In the genomic region with DNA sequence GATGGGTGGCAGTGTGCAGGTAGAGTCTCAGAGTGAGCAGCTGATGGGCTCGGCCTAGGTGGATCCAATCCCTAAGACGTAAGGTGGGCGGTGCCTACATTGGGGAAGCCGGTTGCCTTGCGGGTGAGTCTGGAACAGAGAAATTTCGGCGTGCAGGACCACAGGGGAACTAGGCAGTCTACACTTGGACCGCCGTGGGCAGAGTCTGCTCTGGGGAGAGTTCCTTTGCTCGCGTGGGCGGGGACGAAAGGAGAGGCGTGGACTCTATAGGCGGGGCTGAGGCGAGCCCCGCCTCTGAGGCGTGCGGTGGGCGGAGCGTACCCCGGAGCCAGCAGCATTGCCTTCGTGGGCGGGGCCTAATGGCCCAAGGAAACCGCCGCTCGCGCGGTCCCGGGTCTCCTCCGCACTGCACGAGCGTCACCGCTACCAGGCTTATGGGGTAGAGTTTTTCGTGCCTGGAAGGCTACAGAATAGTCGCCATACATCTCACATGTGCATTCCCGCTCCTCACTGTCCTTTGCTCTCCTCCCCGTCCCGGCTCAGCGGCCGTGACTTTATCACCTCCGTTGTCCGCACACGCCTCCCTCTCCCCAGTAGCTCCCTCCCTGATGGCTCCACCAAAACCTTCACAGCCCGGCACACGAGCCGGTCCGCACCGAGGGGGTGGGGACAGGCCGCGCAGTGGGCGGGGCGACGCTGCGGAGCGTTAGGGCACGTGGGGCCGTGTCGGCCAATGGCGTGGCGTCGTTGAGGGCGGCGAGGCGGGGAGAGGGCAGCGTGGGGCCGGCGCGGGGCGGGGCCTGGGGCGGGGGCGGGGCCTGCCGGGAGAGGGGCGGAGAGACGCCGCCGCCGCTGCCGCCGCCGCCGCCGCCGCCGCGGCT, we compare ENCODE assay signal across 8 mouse cellular contexts. TPM values are rescaled to one million over a fixed set of nuclear protein-coding genes. Genes with fewer than 3 reads are reported as not detected.
DNase-seq lines count a peak whose midpoint lies in the region; ATAC-seq and TF ChIP-seq lines count a peak whose summit lies in the region.

Gene Ppp2r5c (plus strand): TSS at position 831 of the 881 bp plus-strand sequence.

- H3K9me3 ChIP-seq in hindbrain, embryonic 13.5 days = no peaks in the 10 kb centered on the region

- POLR2A ChIA-PET in Patski (lab: Charles Lee) = interaction anchor here (1.2 kb wide), 1 partner anchor 9 kb away, joined by 4 read pairs; no protein-coding TSS in a partner anchor

- WGBS in hindbrain, embryonic 13.5 days = under 1% methylated on average over 63 of the region's 86 CpGs

- ATAC-seq in Patski = peak; percentile 87
- peak; percentile 95 for ATAC-seq in hindbrain, embryonic 13.5 days (ENCODE audit: low FRiP score)

- H3K4me2 ChIP-seq in hindbrain, embryonic 13.5 days = peak within 1 kb of the TSS; percentile 70

- CTCF ChIA-PET in Patski (lab: Charles Lee) = no interaction called here

- peak; percentile 43 for DNase-seq in Patski (ENCODE audit: low read depth, low spot score)
- DNase-seq in cerebellum, postnatal 14 days = peak; percentile 95 to 97
- peak; percentile 88 to 90 for DNase-seq in frontal cortex, postnatal 14 days (ENCODE audit: low spot score in 2 of 2)
- peak; percentile 86 for DNase-seq in layer of hippocampus, postnatal 25 days (ENCODE audit: extremely low spot score in 1 of 2, low spot score in 1 of 2)
- DNase-seq in lung, postnatal 25 days (ENCODE audit: low spot score) = peak; percentile 94
- peak; percentile 96 for DNase-seq in retina, embryonic 14.5 days (ENCODE audit: low spot score)
- DNase-seq in thymus, postnatal 4 days = peak; percentile 97

- peak within 1 kb of the TSS; percentile 93 for H3K9ac ChIP-seq in hindbrain, embryonic 13.5 days

- H3K4me1 ChIP-seq in hindbrain, embryonic 13.5 days (replicated peaks) = peaks cover 20% of the 10 kb centered on the region

- TF ChIP-seq CTCF in Patski (IDR thresholded peaks at IDR 0.05) = no peak

- H3K36me3 ChIP-seq in hindbrain, embryonic 13.5 days = peaks cover 11% of the 10 kb centered on the region

- peak within 1 kb of the TSS; percentile 94 for H3K27ac ChIP-seq in hindbrain, embryonic 13.5 days

- peaks cover 16% of the 10 kb centered on the region for H3K27me3 ChIP-seq in Patski
- H3K27me3 ChIP-seq in hindbrain, embryonic 13.5 days = peaks cover 19% of the 10 kb centered on the region

- peak within 1 kb of the TSS; percentile 88 for H3K4me3 ChIP-seq in hindbrain, embryonic 13.5 days

- in situ Hi-C loops in Patski (cut with MboI; ENCODE audit: low pct_unique_long_range_greater_than_20kb) = loop anchor here (10.0 kb wide), 1 partner anchor 398 kb away; the partner anchor contains the start of gene Mok

RNA-seq across cellular contexts. Expression of gene Ppp2r5c, which starts in this region (rescaled TPM):
- 72.1 TPM for polyA plus RNA-seq in Patski (2021)
- 142 and 144 TPM in 2 replicates for polyA plus RNA-seq in hindbrain, embryonic 13.5 days (2015; fragmentation: Nextera tagmentation; extraction: Ambion mirVana)
- 100 to 1,000 TPM; 242 to 246 TPM for total RNA-seq in layer of hippocampus, postnatal 25 days (2021)

Comparison
In these comparisons a context has a peak if more than half of its experiments do, and no peak if none do; other contexts are left out.
1. Peak in every context shown above with its lines: DNase-seq, ATAC-seq, H3K4me3 ChIP-seq and H3K27ac ChIP-seq.
2. DNase-seq: peak in every context shown above with its lines; median percentile 97 in thymus, postnatal 4 days; 96 in cerebellum, postnatal 14 days; 96 in retina, embryonic 14.5 days; 94 in lung, postnatal 25 days; 89 in frontal cortex, postnatal 14 days; 86 in layer of hippocampus, postnatal 25 days; 43 in Patski.